Mouse (Mus musculus): Measurements from ENCODE around the gene Adig. TPM values are rescaled to one million over a fixed set of nuclear protein-coding genes. Genes with fewer than 3 reads are reported as not detected.

Gene Adig
- polyA plus RNA-seq (2014; fragmentation: Nextera tagmentation; extraction: Ambion mirVana) = not detected in 2 replicates

DNA sequence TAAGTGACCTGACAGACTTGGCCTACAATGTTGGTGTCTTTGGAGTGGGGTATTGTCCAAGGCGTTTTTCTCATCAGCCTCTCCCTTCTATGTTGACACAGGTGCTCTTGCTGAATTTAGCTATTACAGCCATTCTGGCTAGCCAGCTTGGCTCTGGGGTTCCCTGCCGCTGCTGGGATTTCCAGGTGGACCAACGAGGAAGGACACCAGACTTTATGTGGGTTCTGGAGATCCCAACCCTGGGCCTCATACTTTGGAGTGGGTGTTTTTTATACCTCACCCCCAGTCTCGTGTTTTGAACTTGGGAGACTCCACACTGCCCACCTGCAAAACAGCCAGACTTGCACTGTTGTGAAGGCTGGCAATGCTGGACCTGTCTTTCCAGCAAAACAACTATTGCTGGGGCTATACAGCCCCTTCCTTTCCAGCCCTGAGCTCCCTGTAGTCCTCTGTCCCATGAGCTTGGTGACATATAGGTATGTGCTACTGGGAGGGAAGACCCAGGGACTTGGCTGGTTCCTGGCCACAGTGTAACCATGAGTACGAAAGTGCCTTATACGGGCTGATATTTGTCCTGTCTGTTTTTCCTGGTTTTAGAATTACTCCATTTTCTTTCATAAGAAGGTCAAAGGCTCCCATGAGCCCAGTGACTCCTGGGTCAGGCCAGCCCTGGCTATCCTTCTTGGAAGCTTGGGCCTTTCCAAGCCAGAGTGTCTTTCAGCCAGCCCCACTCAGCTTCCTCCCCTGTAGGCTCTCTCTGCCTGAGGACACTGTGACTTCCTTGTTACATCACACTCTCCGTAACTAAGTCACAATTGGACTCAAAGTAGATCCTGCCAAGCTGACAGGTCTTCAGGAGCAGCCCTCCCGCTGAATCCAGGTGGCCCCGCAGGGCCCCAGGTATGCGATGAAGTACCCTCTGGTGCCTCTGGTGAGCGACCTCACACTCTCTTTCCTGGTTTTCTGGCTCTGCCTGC is at the start of gene Adig:
Adig (plus strand) TSS at position 777 of the 977 bp plus-strand sequence.
- Histone ChIP-seq H3K27ac (no peak within 1 kb of the TSS), H3K9me3 (ENCODE audit: control insufficient read depth, low read length) (no peaks in the 10 kb centered on the region), H3K27me3 (ENCODE audit: control insufficient read depth, insufficient read depth, low read length) (no peaks in the 10 kb centered on the region), H3K4me3 (replicated peaks; ENCODE audit: low read length) (no peak within 1 kb of the TSS), H3K4me1 (replicated peaks; ENCODE audit: control insufficient read depth, insufficient read depth, low read length) (no peaks in the 10 kb centered on the region), H3K9ac (no peak within 1 kb of the TSS), H3K36me3 (replicated peaks; ENCODE audit: control insufficient read depth, insufficient read depth) (peaks cover 20% of the 10 kb centered on the region), H3K4me2 (replicated peaks) (no peak within 1 kb of the TSS)
- DNase-seq (ENCODE audit: low spot score) (no peak), ATAC-seq (ENCODE audit: low FRiP score) (no peak)
- 82% methylated on average over 11 of the region's 11 CpGs for WGBS

DNA sequence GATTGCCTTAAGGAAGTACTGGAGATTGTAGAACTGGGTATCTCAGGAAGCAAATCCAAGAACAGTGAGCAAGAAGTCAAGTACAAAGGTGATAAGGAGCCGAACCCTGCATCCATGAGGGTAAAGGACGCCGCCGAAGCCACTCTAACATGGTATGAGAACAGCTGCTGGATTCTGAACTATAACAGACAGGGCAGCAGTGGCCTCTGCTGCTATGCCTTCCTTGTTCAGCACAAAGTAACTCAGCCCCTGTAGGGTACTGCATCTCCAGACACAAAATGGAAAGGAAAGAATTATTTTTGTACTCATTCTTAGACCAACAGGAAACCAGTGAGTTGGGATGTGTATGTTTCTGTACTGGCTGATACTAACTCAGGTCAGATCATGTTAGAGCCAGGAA is 46.0 kb upstream of the Adig start:
- Histone ChIP-seq H3K27ac (no peak overlapping the region), H3K9me3 (ENCODE audit: control insufficient read depth, low read length) (no peaks in the 10 kb centered on the region), H3K4me2 (replicated peaks) (no peak overlapping the region), H3K4me1 (replicated peaks; ENCODE audit: control insufficient read depth, insufficient read depth, low read length) (no peaks in the 10 kb centered on the region), H3K27me3 (ENCODE audit: control insufficient read depth, insufficient read depth, low read length) (no peaks in the 10 kb centered on the region), H3K4me3 (replicated peaks; ENCODE audit: low read length) (no peak overlapping the region), H3K36me3 (replicated peaks; ENCODE audit: control insufficient read depth, insufficient read depth) (peaks cover 90% of the 10 kb centered on the region), H3K9ac (no peak overlapping the region)
- 96% methylated on average over 4 of the region's 4 CpGs for WGBS
- ATAC-seq (ENCODE audit: low FRiP score) (no peak), DNase-seq (ENCODE audit: low spot score) (no peak)

DNA sequence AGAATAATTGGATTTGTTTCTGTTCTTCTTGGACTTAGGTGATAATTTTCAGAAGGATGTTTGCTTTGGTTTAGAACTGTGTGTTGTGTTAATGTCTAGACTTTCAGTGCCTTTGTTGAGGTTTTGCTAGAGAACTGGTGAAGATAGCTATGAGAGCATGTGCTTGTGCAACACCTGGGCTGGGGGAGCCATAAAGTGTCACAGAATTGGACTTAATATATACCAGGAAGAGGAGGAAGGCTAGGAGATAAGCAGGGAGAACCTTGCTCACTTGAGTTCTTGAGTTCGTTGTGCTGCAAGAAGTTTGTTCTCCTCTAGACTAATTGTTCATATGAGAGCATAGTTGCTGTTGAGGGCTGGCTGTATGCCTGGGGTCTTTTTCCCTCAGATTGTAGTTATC is 44.8 kb upstream of the Adig start:
- peaks cover 91% of the 10 kb centered on the region for H3K36me3 ChIP-seq (replicated peaks; ENCODE audit: control insufficient read depth, insufficient read depth)

DNA sequence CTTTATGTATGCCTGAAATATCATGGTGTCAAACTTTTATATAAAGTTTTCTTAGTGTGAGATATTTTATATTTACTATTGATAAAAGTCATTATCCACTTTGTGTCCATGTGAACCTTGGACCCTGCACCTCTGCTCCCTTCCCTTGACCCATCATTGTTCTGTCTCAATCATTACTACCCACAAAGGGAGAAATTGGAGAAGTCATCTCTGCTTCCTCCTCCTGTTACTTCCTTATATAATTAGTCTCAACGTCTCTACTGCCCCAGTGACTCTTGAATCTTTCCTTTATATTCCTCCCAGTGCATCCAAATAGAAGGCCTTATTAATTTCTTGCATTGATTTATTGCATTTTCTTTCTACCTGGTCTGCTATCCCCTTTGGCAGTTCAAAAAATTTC is 40.0 kb upstream of the Adig start:
- H3K4me2 ChIP-seq (replicated peaks) = no peak overlapping the region
- peaks cover 91% of the 10 kb centered on the region for H3K36me3 ChIP-seq (replicated peaks; ENCODE audit: control insufficient read depth, insufficient read depth)
- DNase-seq (ENCODE audit: low spot score) = no peak
- 90% methylated on average over 1 of the region's 1 CpGs for WGBS
- H3K9ac ChIP-seq = no peak overlapping the region
- H3K4me1 ChIP-seq (replicated peaks; ENCODE audit: control insufficient read depth, insufficient read depth, low read length) = no peaks in the 10 kb centered on the region
- H3K27ac ChIP-seq = no peak overlapping the region
- ATAC-seq (ENCODE audit: low FRiP score) = no peak
- H3K9me3 ChIP-seq (ENCODE audit: control insufficient read depth, low read length) = no peaks in the 10 kb centered on the region
- no peak overlapping the region for H3K4me3 ChIP-seq (replicated peaks; ENCODE audit: low read length)
- H3K27me3 ChIP-seq (ENCODE audit: control insufficient read depth, insufficient read depth, low read length) = no peaks in the 10 kb centered on the region

More for the DNA sequence above, 44.8 kb upstream of the Adig start:
- Histone ChIP-seq H3K27me3 (ENCODE audit: control insufficient read depth, insufficient read depth, low read length) (no peaks in the 10 kb centered on the region), H3K4me2 (replicated peaks) (no peak overlapping the region), H3K9me3 (ENCODE audit: control insufficient read depth, low read length) (no peaks in the 10 kb centered on the region), H3K27ac (no peak overlapping the region), H3K4me1 (replicated peaks; ENCODE audit: control insufficient read depth, insufficient read depth, low read length) (no peaks in the 10 kb centered on the region), H3K9ac (no peak overlapping the region), H3K4me3 (replicated peaks; ENCODE audit: low read length) (no peak overlapping the region)
- DNase-seq (ENCODE audit: low spot score) = no peak
- ATAC-seq (ENCODE audit: low FRiP score) = no peak
- 81% methylated on average over 1 of the region's 1 CpGs for WGBS

DNA sequence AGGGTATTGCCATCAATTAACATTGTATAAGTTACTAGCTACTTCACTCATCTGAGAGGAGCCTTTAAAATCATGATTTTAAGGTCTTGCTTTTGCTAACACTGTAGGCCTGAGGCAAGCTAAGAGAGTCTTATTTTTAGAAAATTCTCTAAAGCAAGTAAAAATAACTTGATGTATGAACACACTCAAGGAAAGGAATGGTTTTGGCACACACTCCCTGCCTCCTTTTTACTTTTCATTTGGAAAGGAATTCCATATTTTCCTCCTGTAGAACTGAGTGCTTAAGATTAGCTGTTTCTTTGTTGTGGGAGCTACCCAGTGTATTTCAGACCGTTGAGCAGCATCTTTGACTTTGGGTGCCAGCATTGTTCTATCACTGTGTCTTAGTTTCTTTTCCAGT is 28.3 kb upstream of the Adig start:
- Histone ChIP-seq H3K27me3 (ENCODE audit: control insufficient read depth, insufficient read depth, low read length) (no peaks in the 10 kb centered on the region), H3K36me3 (replicated peaks; ENCODE audit: control insufficient read depth, insufficient read depth) (peaks cover 89% of the 10 kb centered on the region), H3K4me2 (replicated peaks) (no peak overlapping the region), H3K27ac (no peak overlapping the region), H3K9me3 (ENCODE audit: control insufficient read depth, low read length) (no peaks in the 10 kb centered on the region), H3K4me1 (replicated peaks; ENCODE audit: control insufficient read depth, insufficient read depth, low read length) (no peaks in the 10 kb centered on the region), H3K9ac (no peak overlapping the region), H3K4me3 (replicated peaks; ENCODE audit: low read length) (no peak overlapping the region)
- ATAC-seq (ENCODE audit: low FRiP score) (no peak), DNase-seq (ENCODE audit: low spot score) (no peak)
- WGBS = 98% methylated on average over 1 of the region's 1 CpGs

DNA sequence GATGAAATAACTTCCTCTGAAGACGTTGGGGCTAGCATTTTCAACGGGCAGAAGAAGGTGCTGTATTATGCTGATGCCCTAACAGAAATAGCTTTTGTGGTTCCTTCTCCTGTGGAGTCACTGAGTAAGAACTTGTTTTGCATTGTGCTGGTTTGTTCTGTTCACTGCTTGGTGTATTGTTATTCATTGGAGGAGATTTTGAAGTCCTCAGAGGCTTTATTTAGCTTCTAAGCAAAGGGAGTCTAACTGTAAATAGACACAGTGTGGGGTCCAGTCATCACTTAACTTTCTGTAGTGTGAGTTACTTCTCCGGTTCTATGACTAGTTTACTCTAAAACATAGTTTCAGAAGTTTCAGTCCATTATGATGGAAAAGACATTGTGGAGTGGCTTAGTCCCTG is 24.8 kb upstream of the Adig start:
- no peaks in the 10 kb centered on the region for H3K4me1 ChIP-seq (replicated peaks; ENCODE audit: control insufficient read depth, insufficient read depth, low read length)
- DNase-seq (ENCODE audit: low spot score) (no peak), ATAC-seq (ENCODE audit: low FRiP score) (no peak)
- H3K9ac ChIP-seq = no peak overlapping the region
- H3K4me3 ChIP-seq (replicated peaks; ENCODE audit: low read length) = no peak overlapping the region
- no peak overlapping the region for H3K27ac ChIP-seq
- 74% methylated on average over 3 of the region's 3 CpGs for WGBS
- no peak overlapping the region for H3K4me2 ChIP-seq (replicated peaks)
- H3K36me3 ChIP-seq (replicated peaks; ENCODE audit: control insufficient read depth, insufficient read depth) = peaks cover 98% of the 10 kb centered on the region
- H3K27me3 ChIP-seq (ENCODE audit: control insufficient read depth, insufficient read depth, low read length) = no peaks in the 10 kb centered on the region
- H3K9me3 ChIP-seq (ENCODE audit: control insufficient read depth, low read length) = no peaks in the 10 kb centered on the region

DNA sequence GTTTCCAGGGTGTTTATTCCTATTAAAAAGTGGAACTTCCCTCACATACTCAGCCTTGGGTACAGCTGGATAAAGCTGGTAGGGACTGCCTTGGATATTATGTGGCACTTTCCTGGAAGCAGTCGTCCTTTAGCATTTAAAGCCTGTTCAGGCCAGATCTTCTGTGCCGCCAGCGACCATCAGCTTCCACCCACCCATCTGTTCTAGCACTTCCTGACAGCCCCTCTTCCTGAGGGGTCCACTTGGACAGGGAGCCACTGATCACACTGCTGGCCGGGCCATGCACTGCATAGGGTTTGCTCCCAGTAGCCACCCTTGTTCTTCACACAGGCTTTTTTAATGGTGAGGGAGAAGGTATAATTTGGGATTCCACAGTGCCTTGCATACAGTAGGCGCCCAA is 4.0 kb upstream of the Adig start:
- Histone ChIP-seq H3K9me3 (ENCODE audit: control insufficient read depth, low read length) (no peaks in the 10 kb centered on the region), H3K27ac (no peak overlapping the region), H3K9ac (no peak overlapping the region), H3K4me1 (replicated peaks; ENCODE audit: control insufficient read depth, insufficient read depth, low read length) (no peaks in the 10 kb centered on the region), H3K36me3 (replicated peaks; ENCODE audit: control insufficient read depth, insufficient read depth) (peaks cover 51% of the 10 kb centered on the region), H3K4me2 (replicated peaks) (no peak overlapping the region), H3K27me3 (ENCODE audit: control insufficient read depth, insufficient read depth, low read length) (no peaks in the 10 kb centered on the region), H3K4me3 (replicated peaks; ENCODE audit: low read length) (no peak overlapping the region)
- ATAC-seq (ENCODE audit: low FRiP score) (no peak), DNase-seq (ENCODE audit: low spot score) (no peak)
- 87% methylated on average over 5 of the region's 5 CpGs for WGBS

DNA sequence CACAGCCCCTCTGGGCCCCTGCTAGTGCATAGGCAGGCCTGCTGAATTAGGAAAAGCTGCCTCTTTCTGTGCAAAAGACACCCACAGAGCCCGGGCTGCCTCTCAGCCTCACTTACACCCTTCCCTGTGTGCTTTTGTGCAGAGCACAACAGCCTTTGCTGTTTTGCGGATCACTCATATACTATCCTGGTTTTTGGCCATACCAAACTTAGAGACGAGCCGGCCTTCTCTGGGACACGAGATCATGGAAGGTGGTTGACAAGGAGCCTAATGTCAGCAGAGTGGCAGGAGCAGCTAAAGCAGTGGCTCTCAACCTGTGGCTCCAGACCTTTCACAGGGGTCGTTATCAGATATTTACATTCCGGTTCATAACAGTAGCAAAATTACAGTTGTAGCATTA is 814 bp downstream of the Adig start:
- peaks cover 11% of the 10 kb centered on the region for H3K36me3 ChIP-seq (replicated peaks; ENCODE audit: control insufficient read depth, insufficient read depth)
- no peak for DNase-seq (ENCODE audit: low spot score)
- H3K9ac ChIP-seq = no peak overlapping the region
- 88% methylated on average over 7 of the region's 7 CpGs for WGBS
- no peaks in the 10 kb centered on the region for H3K27me3 ChIP-seq (ENCODE audit: control insufficient read depth, insufficient read depth, low read length)
- H3K27ac ChIP-seq = no peak overlapping the region
- no peak overlapping the region for H3K4me2 ChIP-seq (replicated peaks)
- no peak for ATAC-seq (ENCODE audit: low FRiP score)
- H3K4me3 ChIP-seq (replicated peaks; ENCODE audit: low read length) = no peak overlapping the region
- H3K4me1 ChIP-seq (replicated peaks; ENCODE audit: control insufficient read depth, insufficient read depth, low read length) = no peaks in the 10 kb centered on the region
- no peaks in the 10 kb centered on the region for H3K9me3 ChIP-seq (ENCODE audit: control insufficient read depth, low read length)

DNA sequence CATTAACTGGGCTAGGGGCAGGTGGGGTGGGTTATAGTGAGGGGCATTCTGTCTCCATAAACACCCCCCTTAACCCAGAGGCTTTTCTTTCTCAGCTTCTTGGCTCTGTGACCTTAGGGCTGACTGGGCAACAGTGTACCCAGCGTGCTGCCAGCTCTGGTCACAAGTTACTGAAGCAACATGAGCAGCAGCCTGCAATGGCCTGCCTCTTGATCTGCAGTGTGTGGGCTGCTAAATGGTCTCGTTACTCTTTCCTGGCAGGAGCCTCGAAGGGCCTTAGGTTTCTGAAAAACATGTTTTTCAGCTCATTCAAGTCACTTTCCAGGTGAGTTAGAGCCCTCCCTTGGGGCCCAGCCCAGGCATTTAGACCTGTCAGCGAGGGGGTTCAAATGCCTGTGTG is 1.3 kb downstream of the Adig start:
- 79% methylated on average over 4 of the region's 4 CpGs for WGBS
- DNase-seq (ENCODE audit: low spot score) = no peak
- Histone ChIP-seq H3K4me3 (replicated peaks; ENCODE audit: low read length) (no peak overlapping the region), H3K27me3 (ENCODE audit: control insufficient read depth, insufficient read depth, low read length) (no peaks in the 10 kb centered on the region), H3K9ac (no peak overlapping the region), H3K4me1 (replicated peaks; ENCODE audit: control insufficient read depth, insufficient read depth, low read length) (no peaks in the 10 kb centered on the region), H3K27ac (no peak overlapping the region), H3K4me2 (replicated peaks) (no peak overlapping the region), H3K9me3 (ENCODE audit: control insufficient read depth, low read length) (no peaks in the 10 kb centered on the region), H3K36me3 (replicated peaks; ENCODE audit: control insufficient read depth, insufficient read depth) (peaks cover 11% of the 10 kb centered on the region)
- ATAC-seq (ENCODE audit: low FRiP score) = no peak
